Mouse (Mus musculus): Measurements from ENCODE around the gene Tiprl.

DNA sequence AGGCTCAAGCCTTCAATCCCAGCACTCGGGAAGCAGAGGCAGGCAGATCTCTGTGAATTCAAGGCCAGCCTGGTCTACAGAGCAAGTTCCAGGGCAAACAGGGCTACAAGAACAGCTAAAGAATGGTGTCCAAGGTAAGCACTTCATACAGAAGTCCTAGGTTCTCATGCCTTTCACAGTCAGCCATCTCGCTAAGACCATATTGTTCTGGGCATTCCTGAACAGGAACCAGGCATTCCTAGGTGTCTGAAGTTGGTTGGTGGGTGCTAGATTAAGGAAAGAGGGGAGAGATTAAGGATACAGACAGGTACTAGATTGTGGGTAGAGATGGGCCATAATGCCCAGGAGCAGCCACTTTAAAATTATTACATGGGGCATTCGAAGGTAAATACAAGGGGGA lies 11.0 kb upstream of the Tiprl start:
- TF ChIP-seq EP300 (optimal IDR thresholded peaks at IDR 0.05) (no peak), CTCF (IDR thresholded peaks at IDR 0.05; ENCODE audit: low read depth) (no peak)
